Mouse (Mus musculus) gastrocnemius, adult 8-10 months (tissue): ENCODE results near the gene Etv3. TPM values are rescaled to one million over a fixed set of nuclear protein-coding genes. Genes with fewer than 3 reads are reported as not detected.
A peak's percentile ranks its signal among the peaks of the same experiment; 100 is the strongest.

Source experiments
- DNase-seq, 2 experiments: peaks; one replicate each; pipeline ENCODE4 v3.0.0; 2022; ENCODE audit warnings: low spot score in 2 of 2
- total RNA-seq, 4 experiments: library from RNA; stranded (reverse); gene quantifications; 2 replicates each; pipeline ENCODE4 v1.2.4; 2022

The Etv3 gene
- total RNA-seq, 4 experiments from 2014 or later: 10.4 to 10.9 (median 10.6) TPM

DNA sequence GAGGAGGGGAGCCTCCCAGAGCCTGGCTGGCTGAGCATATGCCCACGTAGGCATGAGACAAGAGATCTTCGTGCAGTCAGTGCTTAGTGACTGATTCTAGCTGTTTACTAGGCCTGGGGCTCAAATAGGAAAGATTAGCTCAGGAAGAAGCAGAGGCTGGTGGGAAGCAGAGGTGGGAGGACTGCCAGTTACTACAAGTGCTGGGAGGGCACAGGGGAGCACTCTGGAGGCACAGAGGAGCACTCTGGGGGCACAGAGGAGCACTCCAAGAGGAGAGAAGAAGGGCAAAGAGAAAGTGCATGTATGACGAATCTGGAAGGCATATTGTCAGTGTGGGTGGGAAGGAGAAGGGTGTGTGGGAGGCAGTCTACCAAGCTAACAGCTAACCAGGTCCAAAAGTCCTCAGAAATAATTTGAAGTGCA, 30.9 kb downstream of the Etv3 start:
- no peak for DNase-seq

- no peak for DNase-seq
Observed at GRCm38 (mm10) chr3:87556668-87557278, 31.6 kb downstream of the Etv3 start.

DNA sequence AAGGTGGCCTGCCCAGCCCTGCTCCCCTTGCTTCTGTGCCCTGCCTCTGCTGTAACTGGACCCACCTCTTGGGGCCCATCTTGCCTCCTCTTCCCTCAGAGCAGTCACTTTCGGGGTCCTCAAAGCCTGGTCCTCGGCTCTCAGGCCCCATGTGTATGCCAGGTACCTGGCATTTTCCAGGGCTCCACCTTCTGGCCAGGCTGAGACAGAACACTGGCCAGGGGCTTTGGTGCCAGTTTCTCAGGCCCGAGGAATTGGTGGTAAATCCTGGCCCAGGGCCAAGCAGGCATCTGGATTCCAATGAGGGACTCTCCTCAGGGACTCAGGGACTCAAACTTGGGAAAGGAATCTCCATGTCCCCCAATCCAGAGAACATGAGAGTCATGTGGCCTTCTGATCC, 34.9 kb downstream of the Etv3 start:
- no peak for DNase-seq

- no peak for DNase-seq
Observed at GRCm38 (mm10) chr3:87561434-87561833, 36.2 kb downstream of the Etv3 start.

GRCm38 (mm10) chr3:87562370-87562769, 37.2 kb downstream of the Etv3 start:
- peak; percentile 71 to 75 for DNase-seq

DNA sequence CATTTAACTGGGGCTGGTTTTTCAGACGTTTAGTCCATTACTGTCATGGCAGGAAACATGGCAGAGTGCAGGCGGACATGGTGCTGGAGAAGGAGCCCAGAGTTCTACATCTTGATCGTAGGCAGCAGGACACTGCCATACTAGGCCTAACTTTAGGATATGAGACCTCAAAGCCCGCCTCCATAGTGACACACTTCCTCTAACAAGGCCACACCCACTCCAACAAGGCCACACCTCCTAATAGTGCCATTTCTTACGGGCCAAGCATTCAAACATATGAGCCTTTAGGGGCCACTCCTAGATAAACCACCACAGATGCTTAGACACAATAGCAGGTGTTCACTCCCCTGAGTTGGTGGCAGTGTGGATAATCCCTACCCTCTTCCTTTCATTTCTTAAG, 38.3 kb downstream of the Etv3 start:
- no peak for DNase-seq

GRCm38 (mm10) chr3:87565623-87566022, 40.4 kb downstream of the Etv3 start:
- DNase-seq: no peak

- DNase-seq: peak; percentile 56 to 58
Observed at GRCm38 (mm10) chr3:87566066-87566465, 40.9 kb downstream of the Etv3 start.

DNA sequence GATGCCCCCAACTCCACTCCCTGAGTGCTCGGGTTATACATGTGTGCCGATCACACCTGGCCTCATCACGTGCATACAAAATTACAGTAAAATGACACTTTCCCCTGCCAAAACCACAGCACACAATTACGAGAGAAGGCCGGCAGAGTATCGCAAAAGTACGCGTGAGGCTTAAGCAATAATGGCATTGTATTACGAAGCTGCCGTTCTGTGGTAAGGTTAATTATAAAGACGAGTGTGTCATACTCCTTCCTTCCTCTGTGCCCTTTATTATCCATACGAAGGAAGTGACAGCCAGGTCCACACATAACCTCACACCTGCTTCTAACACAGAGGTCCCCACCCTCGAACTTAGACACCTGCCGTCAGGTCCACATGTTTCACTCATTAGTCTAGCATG, 42.3 kb downstream of the Etv3 start:
- no peak for DNase-seq

GRCm38 (mm10) chr3:87568681-87569080, 43.5 kb downstream of the Etv3 start:
- no peak for DNase-seq

DNA sequence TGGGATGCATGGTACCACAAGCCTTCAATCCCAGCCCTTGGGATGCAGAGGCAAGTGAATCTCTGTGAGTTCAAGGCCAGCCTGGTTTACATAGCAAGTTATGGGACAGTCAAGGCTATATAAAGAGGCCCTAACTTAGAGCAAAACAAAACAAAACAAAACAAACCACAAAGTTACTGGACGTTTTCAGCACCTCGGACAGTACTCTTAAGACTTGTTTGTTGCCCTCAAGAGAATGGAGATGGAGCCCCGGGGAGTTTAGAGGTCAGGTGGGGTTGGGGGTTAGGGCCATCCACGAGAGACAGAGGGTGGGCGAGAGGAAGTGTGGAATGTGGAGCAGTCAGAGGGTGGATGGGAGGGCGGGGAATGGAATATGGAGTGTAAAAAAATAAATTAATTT, 50.6 kb downstream of the Etv3 start:
- DNase-seq: no peak

- DNase-seq: no peak
Observed at GRCm38 (mm10) chr3:87582259-87582658, 57.1 kb downstream of the Etv3 start.

Other genes starting within 250 kb of the Etv3 start
- not detected for gene Cd5l, start 167.5 kb upstream of the Etv3 start, total RNA-seq
- under 1 TPM in 1 of 4 experiments, not detected in 3; 0.15 TPM for gene Fcrl1, start 149.0 kb upstream of the Etv3 start, total RNA-seq
- gene Fcrl5, start 89.6 kb upstream of the Etv3 start, total RNA-seq: not detected
- gene Arhgef11, start 92.2 kb downstream of the Etv3 start, total RNA-seq: 10 to 100 TPM; 16.5 to 20.9 (median 18.5) TPM
- under 1 TPM in 1 of 4 experiments, not detected in 3; 0.68 TPM for gene Lrrc71, start 223.2 kb downstream of the Etv3 start, total RNA-seq